Mouse (Mus musculus): ENCODE measurements around the gene Gsk3a.

Gsk3a gene

GRCm38 (mm10) chr7:25221102-25221883 lies 16.4 kb downstream of the Gsk3a start, which contains the start of gene Zfp526:
TSS of gene Zfp526 (plus strand) at chr7:25221425.
- ATAC-seq (ENCODE audit: low TSS enrichment) = peak; percentile 90

GRCm38 (mm10) chr7:25220457-25221101 lies 17.1 kb downstream of the Gsk3a start, which contains the start of gene Dedd2:
TSS of gene Dedd2 (minus strand) at chr7:25220615.
- peak; percentile 1; the same call in 1 of the 2 replicates for ATAC-seq (ENCODE audit: low TSS enrichment)

- peak; percentile 80 for ATAC-seq (ENCODE audit: low TSS enrichment)
These were observed 17.7 kb downstream of the Gsk3a start for GRCm38 (mm10) chr7:25219756-25220456.

GRCm38 (mm10) chr7:25219416-25219750 lies 18.3 kb downstream of the Gsk3a start:
- ATAC-seq (ENCODE audit: low TSS enrichment) = no peak; the same call in 1 of the 2 replicates

- ATAC-seq (ENCODE audit: low TSS enrichment) = no peak
These were observed 18.8 kb downstream of the Gsk3a start for GRCm38 (mm10) chr7:25218705-25219415.

GRCm38 (mm10) chr7:25217653-25218395 lies 19.8 kb downstream of the Gsk3a start:
- ATAC-seq (ENCODE audit: low TSS enrichment) = no peak

GRCm38 (mm10) chr7:25214172-25214571 lies 23.5 kb downstream of the Gsk3a start:
- ATAC-seq (ENCODE audit: low TSS enrichment) = no peak

- ATAC-seq (ENCODE audit: low TSS enrichment) = no peak
These were observed 24.6 kb downstream of the Gsk3a start for GRCm38 (mm10) chr7:25213099-25213498.

GRCm38 (mm10) chr7:25210482-25210881 lies 27.2 kb downstream of the Gsk3a start:
- ATAC-seq (ENCODE audit: low TSS enrichment) = no peak

GRCm38 (mm10) chr7:25209161-25209622 lies 28.5 kb downstream of the Gsk3a start:
- no peak for ATAC-seq (ENCODE audit: low TSS enrichment)

- no peak for ATAC-seq (ENCODE audit: low TSS enrichment)
These were observed 31.4 kb downstream of the Gsk3a start for GRCm38 (mm10) chr7:25206094-25206830.

- ATAC-seq (ENCODE audit: low TSS enrichment) = no peak
These were observed 32.1 kb downstream of the Gsk3a start for GRCm38 (mm10) chr7:25205355-25206093.

- no peak for ATAC-seq (ENCODE audit: low TSS enrichment)
These were observed 34.0 kb downstream of the Gsk3a start for GRCm38 (mm10) chr7:25203624-25204023.

- no peak for ATAC-seq (ENCODE audit: low TSS enrichment)
These were observed 40.1 kb downstream of the Gsk3a start for GRCm38 (mm10) chr7:25197384-25198018.

- no peak for ATAC-seq (ENCODE audit: low TSS enrichment)
These were observed 41.5 kb downstream of the Gsk3a start for GRCm38 (mm10) chr7:25196107-25196506.

GRCm38 (mm10) chr7:25195148-25195547 lies 42.5 kb downstream of the Gsk3a start:
- ATAC-seq (ENCODE audit: low TSS enrichment) = no peak

- ATAC-seq (ENCODE audit: low TSS enrichment) = no peak
These were observed 45.5 kb downstream of the Gsk3a start for GRCm38 (mm10) chr7:25192110-25192509.

- no peak for ATAC-seq (ENCODE audit: low TSS enrichment)
These were observed 46.8 kb downstream of the Gsk3a start for GRCm38 (mm10) chr7:25190806-25191205.
